Mouse (Mus musculus) spleen, adult 18-20 months (tissue): ENCODE measurements around the gene Inpp4b.
A peak's percentile ranks its signal among the peaks of the same experiment; 100 is the strongest.

Experiments
- DNase-seq, 2 experiments: peaks; one replicate each; pipeline ENCODE4 v3.0.0; 2022; ENCODE audit warnings: mixed read lengths in 2 of 2

The Inpp4b gene

GRCm38 (mm10) chr8:81582906-81583305 lies 240.6 kb downstream of the Inpp4b start:
- DNase-seq, result no peak

GRCm38 (mm10) chr8:81586783-81587182 lies 244.4 kb downstream of the Inpp4b start:
- no peak for DNase-seq

GRCm38 (mm10) chr8:81594134-81594714 lies 251.9 kb downstream of the Inpp4b start:
- no peak for DNase-seq

GRCm38 (mm10) chr8:81599209-81599608 lies 256.9 kb downstream of the Inpp4b start:
- DNase-seq, result no peak

- no peak for DNase-seq
Measured at GRCm38 (mm10) chr8:81601136-81601535, 258.8 kb downstream of the Inpp4b start.

- no peak for DNase-seq
Measured at GRCm38 (mm10) chr8:81608082-81608481, 265.7 kb downstream of the Inpp4b start.

GRCm38 (mm10) chr8:81609064-81609463 lies 266.7 kb downstream of the Inpp4b start:
- no peak for DNase-seq

- no peak for DNase-seq
Measured at GRCm38 (mm10) chr8:81612611-81613010, 270.3 kb downstream of the Inpp4b start.

GRCm38 (mm10) chr8:81614135-81614534 lies 271.8 kb downstream of the Inpp4b start:
- no peak for DNase-seq

- no peak for DNase-seq
Measured at GRCm38 (mm10) chr8:81614605-81615004, 272.2 kb downstream of the Inpp4b start.

- DNase-seq, result no peak
Measured at GRCm38 (mm10) chr8:81615552-81615951, 273.2 kb downstream of the Inpp4b start.

- DNase-seq, result no peak
Measured at GRCm38 (mm10) chr8:81618918-81619317, 276.6 kb downstream of the Inpp4b start.

- DNase-seq, result no peak
Measured at GRCm38 (mm10) chr8:81635015-81635414, 292.7 kb downstream of the Inpp4b start.

- peak in 1 of 2 experiments; percentile 7 for DNase-seq
Measured at GRCm38 (mm10) chr8:81635912-81636583, 293.7 kb downstream of the Inpp4b start.

GRCm38 (mm10) chr8:81638478-81638877 lies 296.1 kb downstream of the Inpp4b start:
- no peak for DNase-seq

- no peak for DNase-seq
Measured at GRCm38 (mm10) chr8:81639820-81640219, 297.5 kb downstream of the Inpp4b start.

- DNase-seq, result no peak
Measured at GRCm38 (mm10) chr8:81643030-81643429, 300.7 kb downstream of the Inpp4b start.

- DNase-seq, result no peak
Measured at GRCm38 (mm10) chr8:81692167-81692566, 349.8 kb downstream of the Inpp4b start.

GRCm38 (mm10) chr8:81694893-81695292 lies 352.5 kb downstream of the Inpp4b start:
- DNase-seq, result no peak

GRCm38 (mm10) chr8:81702038-81702437 lies 359.7 kb downstream of the Inpp4b start:
- no peak for DNase-seq

- no peak for DNase-seq
Measured at GRCm38 (mm10) chr8:81703571-81704365, 361.4 kb downstream of the Inpp4b start.

GRCm38 (mm10) chr8:81707436-81707835 lies 365.1 kb downstream of the Inpp4b start:
- no peak for DNase-seq

GRCm38 (mm10) chr8:81731332-81731731 lies 389.0 kb downstream of the Inpp4b start:
- no peak for DNase-seq

- no peak for DNase-seq
Measured at GRCm38 (mm10) chr8:81735655-81736054, 393.3 kb downstream of the Inpp4b start.
